Mouse (Mus musculus): ENCODE measurements around the gene Ppil6. TPM values are rescaled to one million over a fixed set of nuclear protein-coding genes. Genes with fewer than 3 reads are reported as not detected.

Ppil6 gene
- polyA plus RNA-seq, 3 experiments from 2014 or later: not detected

- no peak for ATAC-seq
These were observed 10.3 kb upstream of the Ppil6 start for GRCm38 (mm10) chr10:41479961-41480360.

GRCm38 (mm10) chr10:41480938-41481880, 9.0 kb upstream of the Ppil6 start:
- ATAC-seq: no peak

GRCm38 (mm10) chr10:41482446-41482845, 7.8 kb upstream of the Ppil6 start:
- ATAC-seq: no peak

GRCm38 (mm10) chr10:41485778-41486177, 4.5 kb upstream of the Ppil6 start:
- ATAC-seq: no peak

GRCm38 (mm10) chr10:41486506-41487170, 3.6 kb upstream of the Ppil6 start:
- no peak for ATAC-seq

GRCm38 (mm10) chr10:41488877-41489276, 1.4 kb upstream of the Ppil6 start:
- no peak for ATAC-seq

GRCm38 (mm10) chr10:41489294-41489693, 945 bp upstream of the Ppil6 start:
- ATAC-seq: peak; percentile 10

- no peak for ATAC-seq
These were observed 257 bp downstream of the Ppil6 start for GRCm38 (mm10) chr10:41490518-41490873.

- ATAC-seq: no peak
These were observed 872 bp downstream of the Ppil6 start for GRCm38 (mm10) chr10:41491111-41491510.

GRCm38 (mm10) chr10:41500941-41501340, 10.7 kb downstream of the Ppil6 start:
- ATAC-seq: no peak

- ATAC-seq: no peak
These were observed 14.8 kb downstream of the Ppil6 start for GRCm38 (mm10) chr10:41504996-41505395.

GRCm38 (mm10) chr10:41505446-41505845, 15.2 kb downstream of the Ppil6 start:
- ATAC-seq: peak; percentile 81

- ATAC-seq: peak; percentile 54
These were observed 18.9 kb downstream of the Ppil6 start for GRCm38 (mm10) chr10:41509160-41509559.

- ATAC-seq: no peak
These were observed 24.1 kb downstream of the Ppil6 start for GRCm38 (mm10) chr10:41514301-41514700.

- ATAC-seq: no peak
These were observed 24.7 kb downstream of the Ppil6 start for GRCm38 (mm10) chr10:41514921-41515320.

GRCm38 (mm10) chr10:41518508-41518980, 28.3 kb downstream of the Ppil6 start:
- peak; percentile 68 for ATAC-seq

GRCm38 (mm10) chr10:41518981-41519618, 28.9 kb downstream of the Ppil6 start, which contains the start of gene Cd164:
Cd164 (plus strand) TSS chr10:41519414.
- ATAC-seq: peak; percentile 72

- ATAC-seq: peak; percentile 23
These were observed 29.6 kb downstream of the Ppil6 start for GRCm38 (mm10) chr10:41519640-41520409.

GRCm38 (mm10) chr10:41520410-41520673, 30.1 kb downstream of the Ppil6 start:
- no peak for ATAC-seq

GRCm38 (mm10) chr10:41523386-41523785, 33.1 kb downstream of the Ppil6 start:
- ATAC-seq: no peak

- no peak for ATAC-seq
These were observed 35.5 kb downstream of the Ppil6 start for GRCm38 (mm10) chr10:41525696-41526095.

GRCm38 (mm10) chr10:41529972-41530371, 39.7 kb downstream of the Ppil6 start:
- peak; percentile 86 for ATAC-seq

- ATAC-seq: no peak
These were observed 45.8 kb downstream of the Ppil6 start for GRCm38 (mm10) chr10:41535991-41536390.

Data from inflammation-experienced regulatory T-cells, adult 6 months (primary cell).